Mouse (Mus musculus): Measurements from ENCODE around the gene Ptpn9. TPM values are rescaled to one million over a fixed set of nuclear protein-coding genes. Genes with fewer than 3 reads are reported as not detected.

The Ptpn9 gene
- total RNA-seq, 1 experiment = 6.8 TPM

GRCm38 (mm10) chr9:57068266-57068665, 73.5 kb downstream of the Ptpn9 start:
- no peak for DNase-seq (ENCODE audit: low read depth, low spot score)
- H3K27ac ChIP-seq (ENCODE audit: insufficient read depth, low read depth, low read length, poor library complexity, severe bottlenecking) = no peak overlapping the region
- no peaks in the 10 kb centered on the region for H3K4me1 ChIP-seq (ENCODE audit: control insufficient read depth in 2 of 2, insufficient read depth in 2 of 2, low read length in 2 of 2, poor library complexity in 1 of 2)
- H3K36me3 ChIP-seq (ENCODE audit: control insufficient read depth, insufficient read depth, low read length, poor library complexity, severe bottlenecking) = no peaks in the 10 kb centered on the region
- H3K4me3 ChIP-seq (ENCODE audit: insufficient read depth in 1 of 2, low read depth in 1 of 2, low read length in 2 of 2, poor library complexity in 1 of 2, severe bottlenecking in 1 of 2) = no peak overlapping the region
- TF ChIP-seq ZNF384 (IDR thresholded peaks at IDR 0.05; ENCODE audit: low read depth, low read length) (no peak), CHD2 (IDR thresholded peaks at IDR 0.05; ENCODE audit: low read depth, low read length) (no peak), HCFC1 (IDR thresholded peaks at IDR 0.05; ENCODE audit: borderline replicate concordance, insufficient read depth, low read length) (no peak), ZC3H11A (IDR thresholded peaks at IDR 0.05; ENCODE audit: borderline replicate concordance, low read depth, low read length) (no peak), MAFK (IDR thresholded peaks at IDR 0.05; ENCODE audit: insufficient read depth, low read depth, low read length) (no peak)
- in situ Hi-C loops (cut with MboI; ENCODE audit: low sequenced_read_pairs in 2 of 2, unreplicated experiment in 2 of 2) = no loop called here
- no peak overlapping the region for H3K9ac ChIP-seq (ENCODE audit: insufficient read depth, low read depth, low read length, poor library complexity, severe bottlenecking)
- no peaks in the 10 kb centered on the region for H3K9me3 ChIP-seq (ENCODE audit: control insufficient read depth, insufficient read depth, low read depth, low read length)

GRCm38 (mm10) chr9:57070262-57070661, 75.5 kb downstream of the Ptpn9 start:
- in situ Hi-C loops (cut with MboI; ENCODE audit: low sequenced_read_pairs in 2 of 2, unreplicated experiment in 2 of 2) = no loop called here
- no peak overlapping the region for H3K9ac ChIP-seq (ENCODE audit: insufficient read depth, low read depth, low read length, poor library complexity, severe bottlenecking)

GRCm38 (mm10) chr9:57070800-57071545, 76.2 kb downstream of the Ptpn9 start:
- no peaks in the 10 kb centered on the region for H3K36me3 ChIP-seq (ENCODE audit: control insufficient read depth, insufficient read depth, low read length, poor library complexity, severe bottlenecking)
- in situ Hi-C loops (cut with MboI; ENCODE audit: low sequenced_read_pairs in 2 of 2, unreplicated experiment in 2 of 2) = no loop called here
- H3K9ac ChIP-seq (ENCODE audit: insufficient read depth, low read depth, low read length, poor library complexity, severe bottlenecking) = peak overlapping the region; percentile 69
- TF ChIP-seq ZNF384 (IDR thresholded peaks at IDR 0.05; ENCODE audit: low read depth, low read length) (no peak), ZC3H11A (IDR thresholded peaks at IDR 0.05; ENCODE audit: borderline replicate concordance, low read depth, low read length) (no peak), HCFC1 (IDR thresholded peaks at IDR 0.05; ENCODE audit: borderline replicate concordance, insufficient read depth, low read length) (no peak), CHD2 (IDR thresholded peaks at IDR 0.05; ENCODE audit: low read depth, low read length) (no peak), MAFK (IDR thresholded peaks at IDR 0.05; ENCODE audit: insufficient read depth, low read depth, low read length) (no peak)
- no peak overlapping the region for H3K27ac ChIP-seq (ENCODE audit: insufficient read depth, low read depth, low read length, poor library complexity, severe bottlenecking)
- peak overlapping the region; percentile 89 to 100 for H3K4me3 ChIP-seq (ENCODE audit: insufficient read depth in 1 of 2, low read depth in 1 of 2, low read length in 2 of 2, poor library complexity in 1 of 2, severe bottlenecking in 1 of 2)
- no peak for DNase-seq (ENCODE audit: low read depth, low spot score)
- H3K9me3 ChIP-seq (ENCODE audit: control insufficient read depth, insufficient read depth, low read depth, low read length) = no peaks in the 10 kb centered on the region
- H3K4me1 ChIP-seq (ENCODE audit: control insufficient read depth in 2 of 2, insufficient read depth in 2 of 2, low read length in 2 of 2, poor library complexity in 1 of 2) = peaks cover 0 to 2% of the 10 kb centered on the region in 2 experiments; a peak in 1 of 4 replicates

More at GRCm38 (mm10) chr9:57070262-57070661, 75.5 kb downstream of the Ptpn9 start:
- Histone ChIP-seq H3K36me3 (ENCODE audit: control insufficient read depth, insufficient read depth, low read length, poor library complexity, severe bottlenecking) (no peaks in the 10 kb centered on the region), H3K4me3 (ENCODE audit: insufficient read depth in 1 of 2, low read depth in 1 of 2, low read length in 2 of 2, poor library complexity in 1 of 2, severe bottlenecking in 1 of 2) (no peak overlapping the region), H3K4me1 (ENCODE audit: control insufficient read depth in 2 of 2, insufficient read depth in 2 of 2, low read length in 2 of 2, poor library complexity in 1 of 2) (peaks cover 0 to 2% of the 10 kb centered on the region in 2 experiments; a peak in 1 of 4 replicates), H3K27ac (ENCODE audit: insufficient read depth, low read depth, low read length, poor library complexity, severe bottlenecking) (no peak overlapping the region), H3K9me3 (ENCODE audit: control insufficient read depth, insufficient read depth, low read depth, low read length) (no peaks in the 10 kb centered on the region)
- no peak for TF ChIP-seq ZC3H11A (IDR thresholded peaks at IDR 0.05; ENCODE audit: borderline replicate concordance, low read depth, low read length)
- no peak for TF ChIP-seq ZNF384 (IDR thresholded peaks at IDR 0.05; ENCODE audit: low read depth, low read length)
- no peak for TF ChIP-seq CHD2 (IDR thresholded peaks at IDR 0.05; ENCODE audit: low read depth, low read length)
- no peak for TF ChIP-seq MAFK (IDR thresholded peaks at IDR 0.05; ENCODE audit: insufficient read depth, low read depth, low read length)
- DNase-seq (ENCODE audit: low read depth, low spot score) = no peak

- H3K9ac ChIP-seq (ENCODE audit: insufficient read depth, low read depth, low read length, poor library complexity, severe bottlenecking) = peak within 1 kb of the TSS; percentile 83
- no peaks in the 10 kb centered on the region for H3K9me3 ChIP-seq (ENCODE audit: control insufficient read depth, insufficient read depth, low read depth, low read length)
- peak within 1 kb of the TSS; percentile 79 for H3K27ac ChIP-seq (ENCODE audit: insufficient read depth, low read depth, low read length, poor library complexity, severe bottlenecking)
- no peaks in the 10 kb centered on the region for H3K36me3 ChIP-seq (ENCODE audit: control insufficient read depth, insufficient read depth, low read length, poor library complexity, severe bottlenecking)
- DNase-seq (ENCODE audit: low read depth, low spot score) = peak; percentile 78
- TF ChIP-seq MAFK (IDR thresholded peaks at IDR 0.05; ENCODE audit: insufficient read depth, low read depth, low read length) (no peak), HCFC1 (IDR thresholded peaks at IDR 0.05; ENCODE audit: borderline replicate concordance, insufficient read depth, low read length) (peak; percentile 55; the same call in 1 of the 2 replicates), ZC3H11A (IDR thresholded peaks at IDR 0.05; ENCODE audit: borderline replicate concordance, low read depth, low read length) (no peak)
- in situ Hi-C loops (cut with MboI; ENCODE audit: low sequenced_read_pairs in 2 of 2, unreplicated experiment in 2 of 2) = no loop called here
- peaks cover 0 to 2% of the 10 kb centered on the region in 2 experiments; a peak in 1 of 4 replicates for H3K4me1 ChIP-seq (ENCODE audit: control insufficient read depth in 2 of 2, insufficient read depth in 2 of 2, low read length in 2 of 2, poor library complexity in 1 of 2)
- peak within 1 kb of the TSS; percentile 89 to 100 for H3K4me3 ChIP-seq (ENCODE audit: insufficient read depth in 1 of 2, low read depth in 1 of 2, low read length in 2 of 2, poor library complexity in 1 of 2, severe bottlenecking in 1 of 2)
Measured at GRCm38 (mm10) chr9:57071801-57072351, 77.2 kb downstream of the Ptpn9 start, which contains the start of gene Sin3a. Gene Sin3a, plus strand, starts transcription at chr9:57072040.
